In the genomic region with DNA sequence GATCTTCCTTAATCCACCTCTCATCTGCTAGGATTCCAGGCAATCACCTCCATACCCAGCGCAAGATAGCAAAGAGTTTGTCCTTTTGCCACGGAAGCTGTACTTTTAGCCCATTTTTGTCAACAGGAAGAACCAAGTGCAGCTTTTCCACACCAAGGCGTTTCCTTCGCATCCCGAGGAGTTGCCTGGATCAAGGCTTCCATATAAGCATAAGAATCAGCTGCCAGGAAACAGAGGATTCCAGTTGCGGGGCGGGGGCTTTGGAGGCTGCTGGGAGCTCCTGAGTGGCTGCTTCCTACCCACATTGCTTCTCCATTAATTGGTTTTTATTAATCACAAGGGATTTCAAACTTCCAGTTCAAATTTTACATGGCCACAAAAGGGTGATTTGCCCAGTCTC, we compare ENCODE assay signal across 9 mouse cellular contexts.
DNase-seq lines count a peak whose midpoint lies in the region; ATAC-seq and TF ChIP-seq lines count a peak whose summit lies in the region.
"Had no signal": no experiment of that assay in that cellular context is flagged by ENCODE, and none has a peak within 500 bp of the region (broad histone marks: within the 10 kb centered on the region; RNA-seq: fewer than 3 reads in every experiment).

No protein-coding gene starts in this region.

- DNase-seq in intestine, embryonic 14.5 days (ENCODE audit: low spot score): no peak
- peak; percentile 24 for DNase-seq in WW6 (ENCODE audit: low read depth, low spot score)
- no peak for DNase-seq in forebrain, embryonic 14.5 days (ENCODE audit: low spot score)
- DNase-seq in midbrain, embryonic 11.5 days (ENCODE audit: low spot score, missing footprints): peak; percentile 86
- no peak for DNase-seq in gastrocnemius, postnatal 4 days (ENCODE audit: low spot score in 2 of 2)
- DNase-seq in adrenal gland, postnatal 4 days (ENCODE audit: low spot score in 2 of 2): no peak
- no peak for DNase-seq in adrenal gland, adult 2 months
- DNase-seq: lung, postnatal 4 days had no signal

- ATAC-seq in intestine, embryonic 14.5 days (replicated peaks; ENCODE audit: low FRiP score, low TSS enrichment, low read depth): no peak
- ATAC-seq in intestine, postnatal 0 days: no peak
- no peak for ATAC-seq in forebrain, embryonic 14.5 days
- ATAC-seq in midbrain, embryonic 11.5 days (ENCODE audit: low FRiP score): no peak

- H3K9me3 ChIP-seq in intestine, embryonic 14.5 days (ENCODE audit: control insufficient read depth, low read length): peaks cover 2% of the 10 kb centered on the region; the same call in 1 of the 2 replicates
- H3K9me3 ChIP-seq in intestine, postnatal 0 days (ENCODE audit: control insufficient read depth): no peaks in the 10 kb centered on the region
- no peaks in the 10 kb centered on the region for H3K9me3 ChIP-seq in forebrain, embryonic 14.5 days (replicated peaks; ENCODE audit: control insufficient read depth, low read length)
- no peaks in the 10 kb centered on the region; the same call in 1 of the 2 replicates for H3K9me3 ChIP-seq in midbrain, embryonic 11.5 days (ENCODE audit: control insufficient read depth, low read length)

- H3K27ac ChIP-seq in intestine, embryonic 14.5 days (ENCODE audit: low read depth): no peak overlapping the region
- H3K27ac ChIP-seq in intestine, postnatal 0 days (ENCODE audit: low read depth, low read length): no peak overlapping the region
- no peak overlapping the region for H3K27ac ChIP-seq in forebrain, embryonic 14.5 days (ENCODE audit: low read depth, low read length)
- no peak overlapping the region for H3K27ac ChIP-seq in midbrain, embryonic 11.5 days (ENCODE audit: low read depth, low read length)

- no peak overlapping the region for H3K4me3 ChIP-seq in intestine, embryonic 14.5 days (ENCODE audit: low read depth, low read length)
- H3K4me3 ChIP-seq in intestine, postnatal 0 days (ENCODE audit: low read depth, low read length): no peak overlapping the region
- no peak overlapping the region for H3K4me3 ChIP-seq in forebrain, embryonic 14.5 days (ENCODE audit: low read depth, low read length)
- no peak overlapping the region for H3K4me3 ChIP-seq in midbrain, embryonic 11.5 days (ENCODE audit: low read depth, low read length)

- H3K36me3 ChIP-seq in intestine, embryonic 14.5 days (ENCODE audit: control insufficient read depth, insufficient read depth, low read length): no peaks in the 10 kb centered on the region
- H3K36me3 ChIP-seq in intestine, postnatal 0 days (ENCODE audit: control insufficient read depth, insufficient read depth): no peaks in the 10 kb centered on the region
- H3K36me3 ChIP-seq in forebrain, embryonic 14.5 days (ENCODE audit: control insufficient read depth, insufficient read depth, low read length): no peaks in the 10 kb centered on the region
- no peaks in the 10 kb centered on the region for H3K36me3 ChIP-seq in midbrain, embryonic 11.5 days (ENCODE audit: control insufficient read depth, insufficient read depth, low read length)

- TF ChIP-seq CTCF in intestine, postnatal 0 days (IDR thresholded peaks at IDR 0.05; ENCODE audit: low read depth): no peak

- peaks cover 5% of the 10 kb centered on the region; the same call in 1 of the 2 replicates for H3K4me1 ChIP-seq in intestine, embryonic 14.5 days (replicated peaks; ENCODE audit: control insufficient read depth, insufficient read depth, low read length)
- H3K4me1 ChIP-seq in intestine, postnatal 0 days (replicated peaks; ENCODE audit: control insufficient read depth, insufficient read depth, low read length): no peaks in the 10 kb centered on the region
- H3K4me1 ChIP-seq in forebrain, embryonic 14.5 days (ENCODE audit: control insufficient read depth, insufficient read depth, low read length): 0 out of 2 replicates have a peak, but pooled peaks cover 10% of the 10 kb centered on the region
- peaks cover 6% of the 10 kb centered on the region; the same call in 1 of the 2 replicates for H3K4me1 ChIP-seq in midbrain, embryonic 11.5 days (ENCODE audit: control insufficient read depth, insufficient read depth, low read length)

- 18% methylated on average over 7 of the region's 7 CpGs for WGBS in intestine, embryonic 14.5 days
- 20% methylated on average over 7 of the region's 7 CpGs for WGBS in intestine, postnatal 0 days
- WGBS in forebrain, embryonic 14.5 days: 27% methylated on average over 7 of the region's 7 CpGs
- 21% methylated on average over 7 of the region's 7 CpGs for WGBS in midbrain, embryonic 11.5 days

- peak overlapping the region; percentile 25 for H3K4me2 ChIP-seq in intestine, embryonic 14.5 days (ENCODE audit: low read length)
- H3K4me2 ChIP-seq in intestine, postnatal 0 days (replicated peaks; ENCODE audit: low read depth): no peak overlapping the region
- H3K4me2 ChIP-seq in forebrain, embryonic 14.5 days (ENCODE audit: low read length): peak overlapping the region; percentile 10; the same call in 1 of the 2 replicates
- H3K4me2 ChIP-seq in midbrain, embryonic 11.5 days: peak overlapping the region; percentile 25

- H3K9ac ChIP-seq in intestine, embryonic 14.5 days (ENCODE audit: low read length): no peak overlapping the region
- H3K9ac ChIP-seq in intestine, postnatal 0 days (ENCODE audit: low read depth, low read length): no peak overlapping the region
- H3K9ac ChIP-seq in forebrain, embryonic 14.5 days (ENCODE audit: low read length): no peak overlapping the region
- no peak overlapping the region for H3K9ac ChIP-seq in midbrain, embryonic 11.5 days (ENCODE audit: low read length)

- no peaks in the 10 kb centered on the region for H3K27me3 ChIP-seq in intestine, embryonic 14.5 days (replicated peaks; ENCODE audit: control insufficient read depth, insufficient read depth, low read length)
- no peaks in the 10 kb centered on the region for H3K27me3 ChIP-seq in intestine, postnatal 0 days (replicated peaks; ENCODE audit: control insufficient read depth, insufficient read depth, low read length)
- H3K27me3 ChIP-seq in forebrain, embryonic 14.5 days (replicated peaks; ENCODE audit: control insufficient read depth, insufficient read depth, low read length): no peaks in the 10 kb centered on the region
- H3K27me3 ChIP-seq in midbrain, embryonic 11.5 days (ENCODE audit: control insufficient read depth, insufficient read depth, low read length): no peaks in the 10 kb centered on the region

Comparison
In these comparisons a context has a peak if more than half of its experiments do, and no peak if none do; other contexts are left out.
1. DNase-seq: peak in WW6 (single experiment) and midbrain, embryonic 11.5 days (single experiment); none in intestine, embryonic 14.5 days (single experiment), forebrain, embryonic 14.5 days (single experiment), gastrocnemius, postnatal 4 days (0 of 2), adrenal gland, postnatal 4 days (0 of 2) and adrenal gland, adult 2 months (single experiment).